Mouse (Mus musculus): Measurements from ENCODE around the gene Hmgn5.

The Hmgn5 gene

DNA sequence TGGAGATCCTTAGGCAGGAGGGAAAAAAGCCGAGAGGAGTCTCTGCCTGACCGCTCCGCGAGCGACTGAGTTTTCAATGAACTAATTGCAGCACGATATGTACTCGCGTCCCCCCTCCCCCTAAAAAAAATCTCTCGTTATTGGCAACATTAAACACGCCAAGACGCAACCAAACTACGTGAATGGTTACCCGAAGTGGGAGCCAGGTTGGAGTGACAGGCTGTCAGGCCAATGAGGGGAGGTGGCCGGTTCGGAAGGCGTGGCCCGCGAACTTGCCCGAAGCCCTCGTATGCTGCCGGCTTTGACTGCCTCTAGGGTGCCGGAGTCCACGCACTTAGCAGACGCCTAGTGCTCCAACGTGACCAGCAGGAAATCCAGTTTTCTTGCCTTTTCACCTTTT, at the start of gene Hmgn5:
Gene Hmgn5 (minus strand): TSS at position 122 of the 400 bp plus-strand sequence.
- DNase-seq, result peak; percentile 88 to 90

DNA sequence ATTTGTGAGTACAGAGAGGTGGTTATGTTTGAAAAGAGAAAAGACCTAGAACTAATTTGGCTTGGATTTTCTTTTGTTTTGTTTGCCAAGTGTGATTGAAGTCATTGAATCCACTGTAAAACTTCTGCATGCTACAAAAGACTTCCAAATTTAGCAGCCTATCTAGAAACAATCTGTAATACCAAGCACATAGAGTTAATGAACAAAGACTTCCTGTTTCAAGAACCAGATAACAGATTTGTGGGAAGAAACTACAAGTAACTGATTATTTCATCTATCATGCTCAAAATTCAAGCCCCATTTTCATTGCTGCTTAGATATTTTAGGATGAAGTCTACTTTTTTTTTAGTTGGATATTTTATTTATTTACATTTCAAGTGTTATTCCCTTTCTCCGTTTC, 34.6 kb upstream of the Hmgn5 start:
- no peak for DNase-seq

GRCm38 (mm10) chrX:109026224-109026623, 13.0 kb upstream of the Hmgn5 start:
- DNase-seq, result no peak

DNA sequence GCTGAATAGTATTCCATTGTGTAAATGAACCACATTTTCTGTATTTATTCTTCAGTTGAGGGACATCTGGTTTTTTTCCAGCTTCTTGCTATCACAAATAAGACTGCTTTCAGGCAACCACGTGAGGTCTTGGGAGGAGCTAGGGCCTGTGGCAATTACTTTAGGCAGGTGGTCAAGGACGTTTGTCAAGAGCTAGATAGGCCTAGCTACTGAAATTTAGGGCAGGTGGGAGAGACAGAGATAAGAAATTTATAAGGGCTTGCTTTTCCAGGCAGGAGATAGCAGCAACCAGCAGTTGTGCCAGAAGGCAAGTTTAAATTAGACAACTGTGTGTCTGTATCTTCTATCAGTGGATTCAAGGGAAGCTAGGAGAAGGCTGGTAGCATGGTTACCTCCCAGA, 7.7 kb upstream of the Hmgn5 start:
- DNase-seq, result no peak

GRCm38 (mm10) chrX:109014166-109014565, 962 bp upstream of the Hmgn5 start:
- no peak for DNase-seq

DNA sequence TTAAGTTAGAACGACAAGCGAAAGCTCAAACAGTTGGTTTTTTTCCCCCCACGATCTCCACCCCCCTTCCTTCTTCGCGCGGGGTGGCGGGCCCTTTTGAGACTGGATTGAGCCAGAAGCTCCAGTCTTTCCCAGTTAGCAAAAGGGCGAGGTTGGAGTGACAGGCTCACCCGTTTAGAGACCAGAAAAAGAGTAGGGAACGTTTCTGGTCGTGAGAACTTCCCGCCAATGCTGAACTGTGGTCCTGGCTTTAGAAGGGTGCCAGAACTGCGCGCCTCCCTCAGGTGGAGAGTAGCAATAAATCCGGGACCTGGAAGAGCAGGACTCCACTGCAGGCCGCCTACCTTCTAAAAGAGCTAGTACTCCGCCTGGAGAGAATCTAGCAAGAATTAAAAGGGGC, 482 bp upstream of the Hmgn5 start:
- DNase-seq, result peak in 1 of 2 experiments; percentile 44

DNA sequence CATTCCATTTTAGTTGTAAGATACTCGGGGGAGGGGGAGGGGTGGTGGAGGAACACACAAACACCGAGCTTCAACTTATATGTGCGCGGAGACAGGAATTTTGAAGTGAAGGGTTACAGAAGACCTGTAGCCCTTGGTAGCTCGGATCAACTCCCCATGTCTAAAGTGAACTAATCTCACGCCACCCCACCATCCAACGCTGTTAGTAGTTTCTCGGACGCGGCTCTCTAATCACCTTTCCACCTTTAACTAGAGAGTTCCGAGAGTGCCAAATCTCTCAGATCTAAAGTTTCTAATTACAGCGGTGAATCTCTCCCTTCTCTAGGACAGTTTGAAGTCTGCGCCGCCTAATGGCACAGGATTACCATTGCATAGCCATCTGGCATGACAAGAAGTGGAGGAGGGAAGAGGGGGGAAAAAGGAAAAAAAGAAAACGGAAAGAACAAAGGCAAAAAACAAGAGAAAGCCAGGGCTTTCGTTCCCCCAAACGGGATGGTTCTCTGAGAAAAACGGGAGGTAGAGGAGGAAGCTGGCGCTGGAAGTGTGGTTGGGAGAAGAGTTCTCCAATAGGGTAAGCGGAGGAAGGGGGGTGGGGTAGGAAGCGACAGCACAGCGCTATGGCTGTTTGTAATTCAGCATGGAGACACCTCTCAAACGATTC, 703 bp downstream of the Hmgn5 start:
- DNase-seq, result peak; percentile 62 to 64

- DNase-seq, result peak; percentile 34 to 35
Observed at GRCm38 (mm10) chrX:109011611-109012185, 1.5 kb downstream of the Hmgn5 start.

- peak in 1 of 2 experiments; percentile 1 for DNase-seq
Observed at GRCm38 (mm10) chrX:109001277-109001676, 11.9 kb downstream of the Hmgn5 start.

All from B cell, adult 2 months (primary cell).